Mouse (Mus musculus) midbrain, embryonic 10.5 days (tissue): ENCODE measurements around the gene Oxct2b. TPM values are rescaled to one million over a fixed set of nuclear protein-coding genes. Genes with fewer than 3 reads are reported as not detected.
A peak's percentile ranks its signal among the peaks of the same experiment; 100 is the strongest.
"Not testable (repeated sequence)": the region's sequence is repeated elsewhere in the genome, so short reads cannot be mapped to it uniquely, and the experiment has no call there.

ENCODE experiments used
- DNase-seq: peaks from one replicate; pipeline ENCODE4 v3.0.0-alpha.2; 2017; ENCODE audit warnings: low spot score
- H3K27ac ChIP-seq: fragments of 300-500 bp; sonication (generic); replicated peaks from 2 replicates; pipeline ENCODE4 v1.5.1; 2016; ENCODE audit warnings: mild to moderate bottlenecking
- H3K27me3 ChIP-seq: fragments of 300-500 bp; sonication (generic); 2 replicates; pipeline ENCODE4 v1.6.1; 2016; ENCODE audit warnings: low read depth, mild to moderate bottlenecking; ENCODE audit not compliant: poor library complexity, severe bottlenecking
- H3K36me3 ChIP-seq: fragments of 300-500 bp; sonication (generic); 2 replicates; pipeline ENCODE4 v1.6.1; 2016; ENCODE audit warnings: mild to moderate bottlenecking, moderate library complexity
- H3K4me1 ChIP-seq: fragments of 300-500 bp; sonication (generic); 2 replicates; pipeline ENCODE4 v1.6.1; 2016
- H3K4me3 ChIP-seq: fragments of 300-500 bp; sonication (generic); 2 replicates; pipeline ENCODE4 v1.5.1; 2016; ENCODE audit warnings: mild to moderate bottlenecking, moderate library complexity
- H3K9me3 ChIP-seq: fragments of 300-500 bp; sonication (generic); replicated peaks from 2 replicates; pipeline ENCODE4 v1.6.1; 2016; ENCODE audit warnings: mild to moderate bottlenecking
- WGBS: fragments of 180-500 bp; shearing (Covaris S2); methylation state at CpG from one replicate; pipeline ENCODE4 v1.1.7; 2016; 5-methylcytosine and 5-hydroxymethylcytosine counted together
- polyA plus RNA-seq: library from polyadenylated mRNA; unstranded; fragments of >200 nt; fragmentation: Nextera tagmentation; extraction: Ambion mirVana; gene quantifications from 2 replicates; pipeline ENCODE4 v1.2.1, GENCODE M21; 2016

Oxct2b gene
- polyA plus RNA-seq, 1 experiment from 2014 or later, result 0.07 TPM

GRCm38 (mm10) chr4:123127051-123127450, 11.0 kb downstream of the Oxct2b start:
- no peaks in the 10 kb centered on the region for H3K9me3 ChIP-seq
- no peaks in the 10 kb centered on the region for H3K4me1 ChIP-seq
- WGBS, result 81% methylated on average over 4 of the region's 4 CpGs
- H3K27ac ChIP-seq, result no peak overlapping the region
- H3K36me3 ChIP-seq, result peaks cover 86% of the 10 kb centered on the region
- H3K4me3 ChIP-seq, result no peak overlapping the region
- H3K27me3 ChIP-seq, result no peaks in the 10 kb centered on the region
- no peak for DNase-seq

DNA sequence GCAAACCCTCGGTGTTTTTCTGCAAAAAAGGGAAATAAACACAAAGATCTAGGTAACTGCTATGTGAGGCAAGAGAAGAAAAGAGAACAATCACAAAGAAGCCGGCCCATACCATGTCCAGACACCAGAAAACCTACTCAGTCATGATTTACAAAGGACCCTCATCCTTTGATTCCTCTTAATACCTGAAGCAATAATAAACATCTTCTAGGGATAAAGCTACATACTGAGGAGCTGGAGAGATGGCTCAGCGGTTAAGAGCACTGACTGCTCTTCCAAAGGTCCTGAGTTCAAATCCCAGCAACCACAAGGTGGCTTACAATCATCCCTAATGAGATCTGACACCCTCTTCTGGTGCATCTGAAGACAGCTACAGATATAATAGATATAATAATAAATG, 21.5 kb downstream of the Oxct2b start:
- no peak for DNase-seq
- Histone ChIP-seq H3K4me3 (no peak overlapping the region), H3K27ac (no peak overlapping the region), H3K4me1 (peaks cover 24% of the 10 kb centered on the region), H3K9me3 (no peaks in the 10 kb centered on the region), H3K36me3 (peaks cover 47% of the 10 kb centered on the region), H3K27me3 (no peaks in the 10 kb centered on the region; the same call in 1 of the 2 replicates)
- WGBS, result 85% methylated on average over 3 of the region's 3 CpGs

- WGBS, result 1% methylated on average over 34 of the region's 34 CpGs
- DNase-seq, result peak; percentile 91
Measured at GRCm38 (mm10) chr4:123139513-123140154, 23.6 kb downstream of the Oxct2b start, which contains the start of gene Ppie. Gene Ppie, minus strand, starts transcription at chr4:123139951.

DNA sequence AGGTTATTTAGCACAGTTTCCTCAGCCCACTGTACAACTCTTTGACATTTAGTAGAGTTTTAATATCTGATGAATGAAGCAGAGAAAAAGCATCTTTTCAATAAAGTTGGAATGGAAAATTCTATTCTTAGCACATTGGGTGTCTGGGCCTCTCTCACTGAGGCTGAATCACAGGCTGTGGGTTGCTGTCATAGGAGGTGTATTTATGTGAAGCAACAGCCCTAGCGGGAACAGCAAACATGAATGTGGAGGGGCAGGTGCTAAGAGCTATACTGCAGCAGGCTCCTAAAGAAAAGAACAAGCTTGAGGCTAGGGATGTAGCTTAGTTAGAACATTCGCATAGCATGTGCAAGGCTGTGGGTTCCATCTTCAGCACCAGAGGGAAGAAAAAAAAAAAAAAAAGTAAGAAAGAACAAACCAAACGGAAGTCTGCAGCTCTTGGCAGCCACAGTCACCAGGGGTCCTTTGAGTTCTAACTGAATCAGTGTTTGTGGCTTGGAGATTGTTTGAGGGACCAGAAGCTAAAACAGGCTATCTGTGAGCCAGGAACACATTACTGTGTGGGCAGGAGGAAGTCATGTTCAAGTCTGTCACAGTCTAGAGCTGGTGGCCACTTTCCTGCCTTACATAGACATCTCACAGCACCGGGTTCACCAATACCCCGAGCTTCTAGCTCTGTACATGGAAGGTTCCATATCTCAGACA, 31.5 kb downstream of the Oxct2b start:
- Histone ChIP-seq H3K4me1 (no peaks in the 10 kb centered on the region), H3K36me3 (no peaks in the 10 kb centered on the region), H3K4me3 (no peak overlapping the region), H3K9me3 (no peaks in the 10 kb centered on the region), H3K27me3 (0 out of 2 replicates have a peak, but pooled peaks cover 3% of the 10 kb centered on the region), H3K27ac (no peak overlapping the region)
- 81% methylated on average over 5 of the region's 5 CpGs for WGBS
- no peak for DNase-seq

More at GRCm38 (mm10) chr4:123139513-123140154, 23.6 kb downstream of the Oxct2b start, which contains the start of gene Ppie:
- Histone ChIP-seq H3K27me3 (no peaks in the 10 kb centered on the region; the same call in 1 of the 2 replicates), H3K4me1 (peaks cover 24% of the 10 kb centered on the region), H3K9me3 (no peaks in the 10 kb centered on the region), H3K27ac (peak within 1 kb of the TSS; percentile 88), H3K36me3 (peaks cover 26% of the 10 kb centered on the region), H3K4me3 (peak within 1 kb of the TSS; percentile 77)

- Histone ChIP-seq H3K36me3 (no peaks in the 10 kb centered on the region), H3K4me1 (peaks cover 3% of the 10 kb centered on the region; the same call in 1 of the 2 replicates), H3K4me3 (no peak overlapping the region), H3K27ac (no peak overlapping the region), H3K9me3 (no peaks in the 10 kb centered on the region), H3K27me3 (0 out of 2 replicates have a peak, but pooled peaks cover 4% of the 10 kb centered on the region)
- WGBS, result 74% methylated on average over 4 of the region's 4 CpGs
- no peak for DNase-seq
Measured at GRCm38 (mm10) chr4:123152003-123152402, 35.9 kb downstream of the Oxct2b start.

GRCm38 (mm10) chr4:123152976-123153375, 36.9 kb downstream of the Oxct2b start:
- no peaks in the 10 kb centered on the region for H3K36me3 ChIP-seq
- no peak overlapping the region for H3K4me3 ChIP-seq
- WGBS, result 66% methylated on average over 5 of the region's 5 CpGs
- H3K27me3 ChIP-seq, result 0 out of 2 replicates have a peak, but pooled peaks cover 4% of the 10 kb centered on the region
- no peak for DNase-seq
- peaks cover 3% of the 10 kb centered on the region; the same call in 1 of the 2 replicates for H3K4me1 ChIP-seq
- no peak overlapping the region for H3K27ac ChIP-seq
- H3K9me3 ChIP-seq, result no peaks in the 10 kb centered on the region

GRCm38 (mm10) chr4:123155004-123155403, 38.9 kb downstream of the Oxct2b start:
- DNase-seq, result no peak
- H3K4me1 ChIP-seq, result peaks cover 3% of the 10 kb centered on the region; the same call in 1 of the 2 replicates
- H3K27ac ChIP-seq, result no peak overlapping the region
- H3K9me3 ChIP-seq, result no peaks in the 10 kb centered on the region
- 0 out of 2 replicates have a peak, but pooled peaks cover 4% of the 10 kb centered on the region for H3K27me3 ChIP-seq
- WGBS, result 27% methylated on average over 4 of the region's 4 CpGs
- no peak overlapping the region for H3K4me3 ChIP-seq
- no peaks in the 10 kb centered on the region for H3K36me3 ChIP-seq

DNA sequence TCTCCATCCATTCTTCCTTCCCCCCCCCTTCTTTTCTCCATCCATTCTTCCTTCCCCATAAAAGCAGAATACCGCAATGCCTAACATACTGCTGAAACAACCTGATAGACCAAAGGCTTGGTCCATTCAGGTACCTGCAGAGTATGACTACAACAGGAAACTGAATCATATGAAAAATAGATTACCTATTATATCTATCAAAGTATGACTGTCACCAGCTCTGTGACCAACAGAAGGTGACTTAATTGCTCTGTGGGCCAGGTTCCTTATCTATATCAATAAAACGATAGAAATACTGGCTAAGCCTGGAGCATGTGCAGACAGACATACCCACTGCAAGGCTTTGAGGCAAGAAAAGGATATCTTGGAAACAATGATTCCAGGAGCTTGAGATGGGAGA, 39.4 kb downstream of the Oxct2b start:
- H3K4me3 ChIP-seq, result no peak overlapping the region
- H3K9me3 ChIP-seq, result no peaks in the 10 kb centered on the region
- H3K36me3 ChIP-seq, result no peaks in the 10 kb centered on the region
- DNase-seq, result no peak
- WGBS, result 63% methylated on average over 2 of the region's 2 CpGs
- no peak overlapping the region for H3K27ac ChIP-seq
- H3K4me1 ChIP-seq, result peaks cover 3% of the 10 kb centered on the region; the same call in 1 of the 2 replicates
- H3K27me3 ChIP-seq, result 0 out of 2 replicates have a peak, but pooled peaks cover 4% of the 10 kb centered on the region

DNA sequence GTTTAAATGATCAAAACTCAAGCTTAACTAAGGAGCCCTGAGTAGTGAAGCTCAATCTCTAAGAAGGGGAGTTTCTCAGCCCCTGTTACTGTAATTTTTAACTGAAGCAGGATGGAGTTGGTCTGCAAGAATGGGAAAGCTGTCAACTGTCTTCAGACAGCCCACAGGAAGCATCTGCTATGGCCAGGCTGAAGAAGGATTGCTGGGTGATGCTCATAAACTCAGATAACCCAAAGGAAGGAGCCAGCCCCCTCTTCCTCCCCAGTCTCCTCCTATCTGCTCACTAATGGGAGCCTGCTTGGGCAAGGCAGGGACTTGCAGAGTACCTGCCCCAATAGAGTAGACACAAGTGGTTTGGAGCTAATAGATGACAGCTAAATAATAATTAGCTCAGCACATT, 39.8 kb downstream of the Oxct2b start:
- Histone ChIP-seq H3K4me1 (peaks cover 3% of the 10 kb centered on the region; the same call in 1 of the 2 replicates), H3K27me3 (peaks cover 6% of the 10 kb centered on the region; the same call in 1 of the 2 replicates), H3K9me3 (no peaks in the 10 kb centered on the region), H3K27ac (no peak overlapping the region), H3K36me3 (no peaks in the 10 kb centered on the region), H3K4me3 (no peak overlapping the region)
- no peak for DNase-seq

GRCm38 (mm10) chr4:123160571-123160970, 44.5 kb downstream of the Oxct2b start:
- WGBS, result 89% methylated on average over 6 of the region's 6 CpGs
- Histone ChIP-seq H3K27ac (no peak overlapping the region), H3K4me1 (peaks cover 13% of the 10 kb centered on the region), H3K36me3 (no peaks in the 10 kb centered on the region), H3K27me3 (peaks cover 35% of the 10 kb centered on the region), H3K4me3 (no peak overlapping the region), H3K9me3 (no peaks in the 10 kb centered on the region)
- no peak for DNase-seq

DNA sequence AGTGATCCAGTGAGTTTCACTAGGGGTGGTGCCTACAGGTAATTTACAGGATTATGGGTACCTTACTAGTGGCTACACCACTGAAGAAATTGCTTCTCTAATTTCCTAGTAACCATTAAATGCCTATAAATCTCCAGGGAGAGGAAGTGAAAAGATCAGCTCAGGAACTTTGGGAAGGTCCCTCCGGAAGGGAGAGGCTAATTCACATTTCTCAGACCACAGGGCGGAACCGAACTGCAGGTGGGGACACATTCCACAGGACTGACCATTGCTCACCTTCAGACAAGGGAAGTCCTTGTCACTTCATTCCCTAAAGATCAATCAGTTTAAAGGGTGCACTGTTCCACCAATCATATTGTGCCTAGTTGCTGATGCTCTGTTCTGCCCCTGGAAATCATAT, 45.2 kb downstream of the Oxct2b start:
- not testable (repeated sequence) for H3K9me3 ChIP-seq, DNase-seq, H3K36me3 ChIP-seq, H3K27ac ChIP-seq, H3K4me3 ChIP-seq
- 85% methylated on average over 3 of the region's 3 CpGs for WGBS
- Histone ChIP-seq H3K4me1 (peaks cover 13% of the 10 kb centered on the region), H3K27me3 (peaks cover 35% of the 10 kb centered on the region)

DNA sequence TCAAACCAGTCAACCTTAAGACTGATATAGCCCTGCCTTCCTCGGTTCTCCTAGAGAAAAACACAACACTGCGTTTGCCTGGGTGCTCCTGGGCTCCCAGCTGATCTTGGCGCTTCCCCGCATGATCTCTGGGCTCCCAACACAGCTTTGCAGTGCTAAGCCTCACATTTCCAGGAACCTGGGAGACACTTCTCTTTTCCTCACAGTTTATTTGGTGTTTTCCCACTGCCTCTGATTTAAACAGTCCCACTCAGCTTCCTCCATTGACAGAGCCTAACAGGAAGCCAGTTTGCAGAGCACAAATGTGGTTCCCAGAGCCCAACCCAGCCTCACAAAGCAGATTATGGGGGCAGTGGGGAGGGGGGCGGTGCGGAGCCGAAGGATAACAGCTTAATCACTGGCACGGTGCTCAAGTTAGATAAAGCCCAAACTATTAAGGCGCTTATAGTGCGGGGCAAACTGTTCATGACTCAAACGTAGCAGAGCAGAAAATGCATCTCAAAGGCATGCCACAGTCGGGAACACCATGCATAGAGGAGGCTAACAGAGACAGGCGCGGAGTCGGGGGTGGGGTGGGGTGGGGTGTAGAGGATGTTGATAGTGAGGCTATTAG, 46.3 kb downstream of the Oxct2b start:
- DNase-seq, result peak; percentile 60
- Histone ChIP-seq H3K27me3 (peaks cover 35% of the 10 kb centered on the region), H3K27ac (peak overlapping the region; percentile 35; the same call in 1 of the 2 replicates), H3K9me3 (no peaks in the 10 kb centered on the region), H3K4me1 (peaks cover 13% of the 10 kb centered on the region), H3K36me3 (no peaks in the 10 kb centered on the region), H3K4me3 (peak overlapping the region; percentile 37)
- 16% methylated on average over 15 of the region's 15 CpGs for WGBS
